Mouse (Mus musculus): ENCODE data around the gene Wipi1. TPM values are rescaled to one million over a fixed set of nuclear protein-coding genes. Genes with fewer than 3 reads are reported as not detected.

Gene Wipi1
- polyA plus RNA-seq, 1 experiment from 2014 or later: 43.2 TPM

DNA sequence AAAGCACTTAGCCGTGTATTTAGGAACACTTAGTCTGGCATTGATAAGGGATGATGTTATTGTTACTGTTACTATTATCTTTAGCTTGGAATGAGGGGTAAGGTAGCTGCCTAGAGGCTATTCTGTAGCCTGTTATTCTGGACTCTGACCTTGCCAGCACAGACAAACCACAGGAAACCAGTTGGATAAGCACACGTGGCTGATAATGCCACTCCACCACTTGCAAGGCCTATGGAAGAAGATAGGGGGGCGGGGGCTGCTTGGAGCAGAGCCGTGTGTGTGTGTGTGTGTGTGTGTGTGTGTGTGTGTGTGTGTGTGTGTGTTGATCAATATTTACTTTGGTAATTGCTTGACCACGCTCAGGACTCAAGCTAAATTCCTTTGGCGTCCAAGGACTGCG is 66.5 kb downstream of the Wipi1 start:
- Histone ChIP-seq H3K9ac (ENCODE audit: low read length) (no peak overlapping the region), H3K4me3 (replicated peaks; ENCODE audit: low read length) (no peak overlapping the region), H3K9me3 (replicated peaks; ENCODE audit: control insufficient read depth, low read length) (no peaks in the 10 kb centered on the region), H3K4me2 (ENCODE audit: low read depth, low read length) (no peak overlapping the region), H3K4me1 (ENCODE audit: control insufficient read depth, insufficient read depth, low read length) (peaks cover 17% of the 10 kb centered on the region), H3K27me3 (ENCODE audit: control insufficient read depth, insufficient read depth, low read length) (no peaks in the 10 kb centered on the region), H3K27ac (ENCODE audit: low read length) (no peak overlapping the region), H3K36me3 (ENCODE audit: control insufficient read depth, insufficient read depth, low read length) (no peaks in the 10 kb centered on the region)
- 47% methylated on average over 7 of the region's 7 CpGs for WGBS
- ATAC-seq (ENCODE audit: insufficient read depth, low FRiP score): peak; percentile 48; the same call in 1 of the 2 replicates

DNA sequence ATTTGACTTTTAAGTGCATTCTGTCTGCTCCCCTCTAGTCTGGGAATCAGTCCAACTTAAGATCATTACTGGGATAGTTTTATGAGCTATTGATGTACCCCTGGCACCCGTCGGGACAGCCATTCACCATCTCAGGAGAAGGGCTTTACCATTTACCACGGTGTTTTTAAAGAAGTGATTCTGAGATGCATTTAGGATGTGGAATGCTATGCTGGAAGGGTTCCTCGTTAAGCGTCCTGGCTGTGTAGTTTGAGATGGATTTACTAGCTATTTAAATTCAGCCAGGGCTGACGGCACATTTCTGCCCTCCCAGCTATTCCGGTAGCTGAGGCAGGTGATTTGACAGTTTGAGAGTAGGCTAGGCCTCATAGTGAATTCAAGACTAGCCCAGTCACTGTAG is 67.3 kb downstream of the Wipi1 start:
- H3K36me3 ChIP-seq (ENCODE audit: control insufficient read depth, insufficient read depth, low read length): no peaks in the 10 kb centered on the region
- H3K9ac ChIP-seq (ENCODE audit: low read length): no peak overlapping the region
- WGBS: 69% methylated on average over 7 of the region's 7 CpGs
- H3K4me3 ChIP-seq (replicated peaks; ENCODE audit: low read length): no peak overlapping the region
- H3K4me2 ChIP-seq (ENCODE audit: low read depth, low read length): no peak overlapping the region
- peaks cover 13% of the 10 kb centered on the region; the same call in 1 of the 2 replicates for H3K4me1 ChIP-seq (ENCODE audit: control insufficient read depth, insufficient read depth, low read length)
- no peaks in the 10 kb centered on the region for H3K27me3 ChIP-seq (ENCODE audit: control insufficient read depth, insufficient read depth, low read length)
- no peak overlapping the region for H3K27ac ChIP-seq (ENCODE audit: low read length)
- H3K9me3 ChIP-seq (replicated peaks; ENCODE audit: control insufficient read depth, low read length): no peaks in the 10 kb centered on the region
- no peak for ATAC-seq (ENCODE audit: insufficient read depth, low FRiP score)

DNA sequence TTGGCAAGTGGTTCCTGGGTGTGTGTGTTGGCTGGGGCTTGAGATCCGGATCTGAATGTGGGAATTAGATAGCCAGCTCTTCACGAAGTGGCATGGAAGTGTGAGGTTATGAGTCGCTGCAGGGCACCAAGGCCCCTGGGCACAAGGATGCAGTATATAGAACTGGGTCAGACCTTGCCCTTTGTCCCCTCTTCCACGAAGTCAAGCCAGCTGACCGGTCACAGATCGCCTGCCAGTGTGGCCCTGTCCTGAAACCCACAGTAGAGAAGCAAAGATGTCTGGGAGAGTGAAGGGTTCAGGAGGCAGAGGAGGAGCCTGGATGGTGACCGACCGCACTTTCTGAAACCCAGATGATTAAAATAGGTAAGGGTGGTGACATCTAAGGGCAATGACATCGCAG is 68.3 kb downstream of the Wipi1 start:
- Histone ChIP-seq H3K27ac (ENCODE audit: low read length) (no peak overlapping the region), H3K9me3 (replicated peaks; ENCODE audit: control insufficient read depth, low read length) (no peaks in the 10 kb centered on the region)
- no peak for ATAC-seq (ENCODE audit: insufficient read depth, low FRiP score)

DNA sequence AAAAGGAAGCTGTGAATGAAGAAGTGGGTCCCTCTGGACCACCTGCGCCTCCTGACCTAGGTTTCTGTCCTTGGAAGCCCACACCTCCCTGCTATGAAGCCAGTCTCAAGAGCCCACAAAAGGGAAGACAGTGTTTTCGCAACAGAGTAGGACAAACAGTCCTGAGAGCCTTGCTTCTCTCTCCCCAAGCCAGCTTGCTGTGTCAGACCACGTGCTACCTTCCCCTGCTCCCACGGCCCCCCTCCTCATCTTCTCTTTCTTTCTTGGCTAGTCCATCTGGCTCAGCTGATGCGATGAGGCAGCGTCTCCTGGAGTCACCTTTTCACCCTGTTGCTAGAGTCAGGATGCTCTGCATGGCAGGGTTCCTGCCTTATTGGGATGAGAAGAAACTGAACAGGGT is 72.5 kb downstream of the Wipi1 start:
- H3K4me3 ChIP-seq (replicated peaks; ENCODE audit: low read length): no peak overlapping the region
- no peak overlapping the region for H3K27ac ChIP-seq (ENCODE audit: low read length)
- no peaks in the 10 kb centered on the region for H3K4me1 ChIP-seq (ENCODE audit: control insufficient read depth, insufficient read depth, low read length)
- ATAC-seq (ENCODE audit: insufficient read depth, low FRiP score): no peak
- H3K36me3 ChIP-seq (ENCODE audit: control insufficient read depth, insufficient read depth, low read length): no peaks in the 10 kb centered on the region
- WGBS: 40% methylated on average over 6 of the region's 6 CpGs
- H3K4me2 ChIP-seq (ENCODE audit: low read depth, low read length): no peak overlapping the region
- H3K9ac ChIP-seq (ENCODE audit: low read length): no peak overlapping the region
- H3K27me3 ChIP-seq (ENCODE audit: control insufficient read depth, insufficient read depth, low read length): no peaks in the 10 kb centered on the region
- no peaks in the 10 kb centered on the region for H3K9me3 ChIP-seq (replicated peaks; ENCODE audit: control insufficient read depth, low read length)

More for the DNA sequence above, 68.3 kb downstream of the Wipi1 start:
- no peaks in the 10 kb centered on the region for H3K27me3 ChIP-seq (ENCODE audit: control insufficient read depth, insufficient read depth, low read length)
- peaks cover 12% of the 10 kb centered on the region; the same call in 1 of the 2 replicates for H3K4me1 ChIP-seq (ENCODE audit: control insufficient read depth, insufficient read depth, low read length)
- H3K36me3 ChIP-seq (ENCODE audit: control insufficient read depth, insufficient read depth, low read length): no peaks in the 10 kb centered on the region
- no peak overlapping the region for H3K4me2 ChIP-seq (ENCODE audit: low read depth, low read length)
- no peak overlapping the region for H3K4me3 ChIP-seq (replicated peaks; ENCODE audit: low read length)
- WGBS: 74% methylated on average over 9 of the region's 9 CpGs
- H3K9ac ChIP-seq (ENCODE audit: low read length): no peak overlapping the region

DNA sequence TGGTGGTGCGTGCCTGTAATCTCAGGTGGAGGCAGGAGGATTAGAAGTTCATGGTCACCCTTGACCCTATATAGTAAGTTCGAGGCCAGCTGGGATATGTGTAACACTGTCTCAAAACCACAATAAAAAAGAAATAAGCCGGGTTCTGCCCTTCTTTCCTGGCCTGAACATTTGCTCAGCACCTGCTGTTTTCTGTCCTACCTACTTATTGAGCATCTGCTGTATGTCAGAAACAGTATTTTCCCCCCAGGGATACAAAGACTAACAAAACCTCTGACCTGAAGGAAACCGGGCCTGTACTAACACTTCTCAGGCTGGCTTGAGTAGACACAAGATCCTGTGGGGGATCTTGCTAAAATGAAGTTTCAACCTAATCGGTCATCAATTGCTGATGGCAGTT is 74.8 kb downstream of the Wipi1 start:
- no peak overlapping the region for H3K4me3 ChIP-seq (replicated peaks; ENCODE audit: low read length)
- no peaks in the 10 kb centered on the region for H3K4me1 ChIP-seq (ENCODE audit: control insufficient read depth, insufficient read depth, low read length)
- WGBS: 64% methylated on average over 5 of the region's 5 CpGs
- no peak overlapping the region for H3K9ac ChIP-seq (ENCODE audit: low read length)
- ATAC-seq (ENCODE audit: insufficient read depth, low FRiP score): no peak
- no peaks in the 10 kb centered on the region for H3K36me3 ChIP-seq (ENCODE audit: control insufficient read depth, insufficient read depth, low read length)
- H3K27me3 ChIP-seq (ENCODE audit: control insufficient read depth, insufficient read depth, low read length): no peaks in the 10 kb centered on the region
- no peak overlapping the region for H3K27ac ChIP-seq (ENCODE audit: low read length)
- H3K4me2 ChIP-seq (ENCODE audit: low read depth, low read length): no peak overlapping the region
- H3K9me3 ChIP-seq (replicated peaks; ENCODE audit: control insufficient read depth, low read length): no peaks in the 10 kb centered on the region

DNA sequence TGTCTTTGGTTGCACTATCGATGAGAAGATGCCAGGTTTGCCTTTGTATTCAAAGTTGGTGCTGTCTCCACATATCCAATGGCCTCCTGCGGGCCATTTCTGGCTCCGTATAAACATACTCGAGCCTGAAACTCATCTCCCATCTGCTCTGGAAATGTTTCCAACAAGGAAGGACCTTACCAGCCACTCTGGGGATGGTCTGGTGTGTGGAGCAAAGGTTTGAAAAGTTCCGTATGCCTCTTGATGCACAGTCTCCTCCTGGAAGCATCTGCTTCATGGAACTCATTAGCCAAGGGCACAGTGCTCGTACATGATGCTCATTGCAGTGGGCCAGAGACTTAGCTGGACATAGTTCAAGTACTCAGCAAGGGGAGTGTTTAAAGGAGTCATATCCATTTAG is 75.8 kb downstream of the Wipi1 start:
- WGBS: 74% methylated on average over 6 of the region's 6 CpGs

DNA sequence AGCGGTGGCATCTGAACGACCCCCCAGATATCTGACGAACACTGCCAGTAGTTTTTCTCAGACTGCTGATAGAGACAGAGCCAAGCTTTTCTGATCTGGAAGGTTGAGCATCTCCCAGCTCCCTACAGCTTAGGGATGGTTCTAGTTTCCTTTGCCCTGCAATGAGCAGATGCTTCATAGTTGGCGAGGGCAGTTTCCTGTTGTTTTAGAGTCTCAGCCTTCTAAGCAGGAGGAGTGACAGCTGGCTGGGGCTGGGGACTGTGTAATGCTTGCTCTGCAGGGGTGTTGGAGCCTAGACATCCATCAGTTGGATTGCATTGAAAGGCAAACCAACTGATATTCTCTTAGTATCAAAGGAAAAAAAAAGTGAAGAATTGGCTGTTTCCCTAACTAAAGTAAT is 81.7 kb downstream of the Wipi1 start:
- Histone ChIP-seq H3K4me2 (ENCODE audit: low read depth, low read length) (no peak overlapping the region), H3K27me3 (ENCODE audit: control insufficient read depth, insufficient read depth, low read length) (no peaks in the 10 kb centered on the region), H3K4me3 (replicated peaks; ENCODE audit: low read length) (no peak overlapping the region), H3K27ac (ENCODE audit: low read length) (no peak overlapping the region), H3K36me3 (ENCODE audit: control insufficient read depth, insufficient read depth, low read length) (no peaks in the 10 kb centered on the region), H3K4me1 (ENCODE audit: control insufficient read depth, insufficient read depth, low read length) (no peaks in the 10 kb centered on the region), H3K9me3 (replicated peaks; ENCODE audit: control insufficient read depth, low read length) (no peaks in the 10 kb centered on the region), H3K9ac (ENCODE audit: low read length) (no peak overlapping the region)
- WGBS: 81% methylated on average over 4 of the region's 4 CpGs
- ATAC-seq (ENCODE audit: insufficient read depth, low FRiP score): no peak

More for the DNA sequence above, 75.8 kb downstream of the Wipi1 start:
- Histone ChIP-seq H3K4me1 (ENCODE audit: control insufficient read depth, insufficient read depth, low read length) (no peaks in the 10 kb centered on the region), H3K9ac (ENCODE audit: low read length) (no peak overlapping the region), H3K27me3 (ENCODE audit: control insufficient read depth, insufficient read depth, low read length) (no peaks in the 10 kb centered on the region), H3K27ac (ENCODE audit: low read length) (no peak overlapping the region), H3K9me3 (replicated peaks; ENCODE audit: control insufficient read depth, low read length) (no peaks in the 10 kb centered on the region), H3K36me3 (ENCODE audit: control insufficient read depth, insufficient read depth, low read length) (no peaks in the 10 kb centered on the region), H3K4me2 (ENCODE audit: low read depth, low read length) (no peak overlapping the region), H3K4me3 (replicated peaks; ENCODE audit: low read length) (no peak overlapping the region)
- ATAC-seq (ENCODE audit: insufficient read depth, low FRiP score): no peak

DNA sequence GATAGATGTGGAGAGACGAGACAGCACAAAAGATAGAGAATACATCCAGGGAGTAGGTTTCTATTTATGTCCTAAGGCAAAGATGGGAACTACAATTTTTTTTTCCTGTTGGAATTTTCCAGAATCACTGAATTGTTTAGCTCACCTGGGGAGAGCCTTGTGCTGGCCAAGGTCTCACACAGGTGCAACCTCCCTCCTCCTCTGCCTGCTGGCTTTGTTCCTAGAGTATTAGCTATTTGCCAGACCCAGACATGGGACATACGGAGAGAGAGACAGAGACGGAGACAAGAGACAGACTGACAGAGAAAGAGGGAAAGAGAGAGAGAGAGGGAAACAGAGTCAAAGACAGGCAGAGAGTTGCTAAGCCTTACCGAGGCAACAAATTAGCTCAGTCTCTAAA is 86.2 kb downstream of the Wipi1 start:
- Histone ChIP-seq H3K27ac (ENCODE audit: low read length) (no peak overlapping the region), H3K4me3 (replicated peaks; ENCODE audit: low read length) (no peak overlapping the region), H3K9me3 (replicated peaks; ENCODE audit: control insufficient read depth, low read length) (no peaks in the 10 kb centered on the region), H3K4me2 (ENCODE audit: low read depth, low read length) (no peak overlapping the region), H3K27me3 (ENCODE audit: control insufficient read depth, insufficient read depth, low read length) (no peaks in the 10 kb centered on the region), H3K4me1 (ENCODE audit: control insufficient read depth, insufficient read depth, low read length) (no peaks in the 10 kb centered on the region), H3K36me3 (ENCODE audit: control insufficient read depth, insufficient read depth, low read length) (no peaks in the 10 kb centered on the region), H3K9ac (ENCODE audit: low read length) (no peak overlapping the region)
- WGBS: 88% methylated on average over 4 of the region's 4 CpGs
- ATAC-seq (ENCODE audit: insufficient read depth, low FRiP score): no peak

DNA sequence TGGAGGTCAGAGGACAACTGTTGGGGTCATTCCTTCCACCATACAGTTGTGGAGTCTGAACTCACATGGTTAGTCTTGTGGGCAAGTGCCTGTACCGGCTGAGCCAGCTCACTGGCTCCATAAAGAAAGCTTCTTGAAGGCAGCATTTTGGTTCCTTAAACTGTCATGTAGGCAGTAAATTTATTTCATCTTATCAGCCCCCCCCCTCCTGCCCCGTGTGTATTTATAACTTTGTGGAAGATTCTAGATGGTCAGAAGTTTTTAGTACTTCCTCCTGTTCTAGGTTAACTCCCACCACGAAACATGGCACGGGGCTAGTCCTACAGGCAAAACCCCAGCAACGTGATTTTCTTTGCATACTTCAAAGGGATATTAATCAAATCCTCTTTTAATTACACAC is 86.9 kb downstream of the Wipi1 start:
- H3K4me3 ChIP-seq (replicated peaks; ENCODE audit: low read length): no peak overlapping the region
- no peak overlapping the region for H3K27ac ChIP-seq (ENCODE audit: low read length)
- no peak overlapping the region for H3K9ac ChIP-seq (ENCODE audit: low read length)
- ATAC-seq (ENCODE audit: insufficient read depth, low FRiP score): no peak
- H3K36me3 ChIP-seq (ENCODE audit: control insufficient read depth, insufficient read depth, low read length): no peaks in the 10 kb centered on the region
- no peaks in the 10 kb centered on the region for H3K9me3 ChIP-seq (replicated peaks; ENCODE audit: control insufficient read depth, low read length)
- no peaks in the 10 kb centered on the region for H3K27me3 ChIP-seq (ENCODE audit: control insufficient read depth, insufficient read depth, low read length)
- 70% methylated on average over 5 of the region's 5 CpGs for WGBS
- H3K4me2 ChIP-seq (ENCODE audit: low read depth, low read length): no peak overlapping the region
- H3K4me1 ChIP-seq (ENCODE audit: control insufficient read depth, insufficient read depth, low read length): no peaks in the 10 kb centered on the region

Data from stomach, embryonic 16.5 days (tissue).